Mouse (Mus musculus) testis, adult 2 months (tissue): ENCODE results near the gene Cd82. TPM values are rescaled to one million over a fixed set of nuclear protein-coding genes. Genes with fewer than 3 reads are reported as not detected.
A peak's percentile ranks its signal among the peaks of the same experiment; 100 is the strongest.

Experiments
- H3K27ac ChIP-seq: fragments of 200-500 bp; 2 replicates; pipeline ENCODE4 v1.5.1; 2012; ENCODE audit warnings: low read depth, low read length; ENCODE audit not compliant: control insufficient read depth, insufficient read depth
- H3K27me3 ChIP-seq: fragments of 200-500 bp; 2 replicates; pipeline ENCODE4 v1.6.1; 2012; ENCODE audit warnings: mild to moderate bottlenecking, low read length, moderate library complexity; ENCODE audit not compliant: control insufficient read depth, insufficient read depth
- H3K36me3 ChIP-seq: fragments of 200-500 bp; 2 replicates; pipeline ENCODE4 v1.6.1; 2012; ENCODE audit warnings: mild to moderate bottlenecking, low read length; ENCODE audit not compliant: control insufficient read depth, insufficient read depth
- H3K4me1 ChIP-seq: fragments of 200-500 bp; 2 replicates; pipeline ENCODE4 v1.6.1; 2012; ENCODE audit warnings: low read length; ENCODE audit not compliant: control insufficient read depth, insufficient read depth
- H3K4me3 ChIP-seq: fragments of 200-500 bp; 2 replicates; pipeline ENCODE4 v1.5.1; 2012; ENCODE audit warnings: low read depth, mild to moderate bottlenecking, low read length, moderate library complexity, mixed read lengths; ENCODE audit not compliant: control insufficient read depth
- CTCF ChIP-seq: fragments of 200-500 bp; IDR thresholded peaks from 2 replicates; pipeline ENCODE4 v1.5.1; 2012; ENCODE audit warnings: low read depth, mild to moderate bottlenecking, inconsistent platforms, low read length, moderate library complexity; ENCODE audit not compliant: control insufficient read depth, insufficient read depth, insufficient replicate concordance
- POLR2A ChIP-seq: fragments of 200-500 bp; IDR thresholded peaks from 2 replicates; pipeline ENCODE4 v1.6.1; 2012; ENCODE audit warnings: low read depth, mild to moderate bottlenecking, inconsistent platforms, low read length, moderate library complexity; ENCODE audit not compliant: control insufficient read depth
- polyA plus RNA-seq: library from polyadenylated mRNA; depleted of rRNA; stranded (reverse); fragments of >200 nt; gene quantifications from 2 replicates; pipeline ENCODE4 v1.2.3, GENCODE M21; 2012; rRNA removed

Cd82 gene
- polyA plus RNA-seq = 29.9 and 31.7 TPM in 2 replicates

DNA sequence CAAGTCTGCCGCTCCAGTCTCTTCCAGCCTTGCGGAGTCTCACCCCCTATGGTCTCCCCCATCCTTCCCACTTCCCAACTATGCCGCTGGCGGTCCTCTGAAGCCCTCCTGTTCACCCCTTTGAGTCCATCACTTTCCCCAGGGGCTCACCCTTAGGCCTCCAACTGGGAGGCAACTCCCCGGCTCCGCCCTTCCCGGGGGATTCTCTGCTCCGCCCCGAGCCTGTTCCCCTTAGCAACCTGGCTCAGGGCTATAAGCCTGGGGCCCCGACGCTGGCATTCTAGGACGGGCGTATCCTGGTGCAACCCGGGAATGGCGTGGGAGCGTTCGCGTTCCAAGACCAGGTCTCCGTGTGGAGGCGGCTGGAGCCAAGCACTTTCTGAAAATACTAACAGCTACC, at the start of gene Cd82:
Gene Cd82 (minus strand): TSS at position 381 of the 400 bp plus-strand sequence.
- peaks cover 17% of the 10 kb centered on the region for H3K4me1 ChIP-seq
- H3K27me3 ChIP-seq = no peaks in the 10 kb centered on the region
- H3K27ac ChIP-seq = peak within 1 kb of the TSS; percentile 86
- peak within 1 kb of the TSS; percentile 88 for H3K4me3 ChIP-seq
- no peaks in the 10 kb centered on the region for H3K36me3 ChIP-seq
- TF ChIP-seq POLR2A = no peak
- TF ChIP-seq CTCF = no peak

- H3K36me3 ChIP-seq = no peaks in the 10 kb centered on the region
- no peaks in the 10 kb centered on the region for H3K4me1 ChIP-seq
- TF ChIP-seq CTCF = no peak
- no peak for TF ChIP-seq POLR2A
- H3K4me3 ChIP-seq = no peak overlapping the region
- no peak overlapping the region for H3K27ac ChIP-seq
- H3K27me3 ChIP-seq = no peaks in the 10 kb centered on the region
These were observed 49.2 kb upstream of the Cd82 start for GRCm38 (mm10) chr2:93512130-93512529.

DNA sequence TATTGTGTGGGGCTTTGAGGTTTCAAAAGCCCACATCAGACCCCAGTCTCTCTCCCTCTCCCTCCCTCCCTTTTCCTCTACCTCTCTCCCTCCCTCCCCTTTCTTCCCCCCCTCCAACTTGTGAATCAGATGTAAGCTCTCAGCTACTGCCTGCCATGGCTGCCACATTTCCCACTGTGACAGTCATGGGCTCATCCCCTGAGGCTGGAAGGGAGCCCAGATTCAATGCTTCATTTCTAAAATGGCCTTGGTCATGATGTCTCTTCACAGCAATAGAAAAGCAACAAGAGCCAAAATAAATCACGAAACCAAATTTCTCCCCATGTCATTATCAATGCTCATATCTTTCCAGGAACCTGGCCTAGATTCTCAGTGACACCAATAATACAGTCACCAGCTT, 47.9 kb upstream of the Cd82 start:
- H3K27me3 ChIP-seq = no peaks in the 10 kb centered on the region
- TF ChIP-seq CTCF (no peak), POLR2A (no peak)

DNA sequence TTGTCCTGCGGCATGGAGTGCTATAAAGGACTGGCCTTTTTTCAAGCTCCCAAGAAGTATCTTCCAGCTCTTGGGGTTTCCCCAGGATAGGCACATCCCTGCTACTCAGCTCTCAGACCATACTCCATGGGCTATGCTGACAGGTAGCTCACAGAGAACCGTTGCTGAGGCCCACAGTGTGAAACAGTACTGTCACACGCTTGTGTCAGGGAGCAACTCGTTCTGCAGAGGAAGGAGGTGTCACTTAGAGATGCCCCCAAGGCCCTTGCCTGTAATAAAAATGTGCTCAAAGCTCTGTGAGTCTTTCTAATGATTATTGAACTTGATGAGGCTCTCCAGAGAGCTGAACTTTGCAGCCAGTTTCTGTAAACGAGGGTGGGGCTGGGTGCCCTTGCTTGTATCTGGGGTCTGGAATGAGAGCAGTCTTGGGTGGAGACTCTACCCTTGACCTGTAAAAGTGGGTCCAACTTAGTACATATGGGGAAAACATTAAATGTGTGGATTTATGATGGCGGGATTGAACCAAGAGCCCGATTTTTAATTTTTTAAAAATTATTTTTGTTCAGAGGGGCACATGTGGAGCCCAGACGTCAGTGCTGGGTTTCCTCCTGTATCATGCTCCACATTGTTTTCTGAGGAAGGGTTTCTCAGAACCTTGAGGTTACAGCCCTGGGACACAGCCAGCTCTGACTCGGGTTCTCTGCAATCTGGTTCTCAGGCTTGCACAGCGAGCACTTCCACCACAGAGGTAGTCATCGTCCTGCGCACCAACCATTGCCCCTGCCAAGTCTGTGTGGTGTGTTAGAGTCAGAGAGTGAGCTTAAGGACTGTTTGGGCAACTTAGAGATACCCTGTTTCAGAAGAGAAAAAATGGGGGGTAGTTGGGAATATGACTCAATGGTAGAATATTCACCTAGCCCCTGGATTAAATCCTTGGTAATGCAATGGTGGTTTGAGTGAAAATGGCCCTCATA, 47.1 kb upstream of the Cd82 start:
- no peak overlapping the region for H3K4me3 ChIP-seq
- TF ChIP-seq POLR2A (no peak), CTCF (no peak)
- H3K27me3 ChIP-seq = no peaks in the 10 kb centered on the region
- H3K36me3 ChIP-seq = no peaks in the 10 kb centered on the region
- no peaks in the 10 kb centered on the region for H3K4me1 ChIP-seq
- H3K27ac ChIP-seq = no peak overlapping the region

More for the DNA sequence above, 47.9 kb upstream of the Cd82 start:
- Histone ChIP-seq H3K27ac (no peak overlapping the region), H3K4me1 (no peaks in the 10 kb centered on the region), H3K36me3 (no peaks in the 10 kb centered on the region), H3K4me3 (no peak overlapping the region)

GRCm38 (mm10) chr2:93505091-93505490, 42.2 kb upstream of the Cd82 start:
- TF ChIP-seq POLR2A (no peak), CTCF (no peak)
- no peaks in the 10 kb centered on the region for H3K4me1 ChIP-seq
- H3K36me3 ChIP-seq = no peaks in the 10 kb centered on the region
- no peaks in the 10 kb centered on the region for H3K27me3 ChIP-seq
- H3K4me3 ChIP-seq = no peak overlapping the region
- no peak overlapping the region for H3K27ac ChIP-seq

GRCm38 (mm10) chr2:93503353-93503752, 40.4 kb upstream of the Cd82 start:
- no peak for TF ChIP-seq POLR2A
- TF ChIP-seq CTCF = no peak
- Histone ChIP-seq H3K4me1 (no peaks in the 10 kb centered on the region), H3K4me3 (peak overlapping the region; percentile 22; the same call in 1 of the 2 replicates), H3K36me3 (no peaks in the 10 kb centered on the region), H3K27me3 (no peaks in the 10 kb centered on the region), H3K27ac (no peak overlapping the region)

- Histone ChIP-seq H3K27ac (no peak overlapping the region), H3K27me3 (no peaks in the 10 kb centered on the region), H3K36me3 (no peaks in the 10 kb centered on the region), H3K4me3 (no peak overlapping the region), H3K4me1 (no peaks in the 10 kb centered on the region)
- TF ChIP-seq CTCF (no peak), POLR2A (no peak)
These were observed 38.4 kb upstream of the Cd82 start for GRCm38 (mm10) chr2:93501303-93501702.
